Mouse (Mus musculus) kidney, embryonic 14.5 days (tissue): Measurements from ENCODE around the gene Sema7a. TPM values are rescaled to one million over a fixed set of nuclear protein-coding genes. Genes with fewer than 3 reads are reported as not detected.

ENCODE experiments used
- ATAC-seq: fragments of 200-750 bp; cut with Nextera tagmentation; 2 replicates; pipeline ENCODE4 v1.8.0; 2017; ENCODE audit warnings: moderate number of reproducible peaks, mild to moderate bottlenecking, moderate TSS enrichment, moderate library complexity; ENCODE audit not compliant: low FRiP score, low TSS enrichment
- H3K27ac ChIP-seq: fragments of 300-500 bp; sonication (generic); 2 replicates; pipeline ENCODE4 v1.5.1; 2014; ENCODE audit warnings: low read depth, mild to moderate bottlenecking, low read length, moderate library complexity, mixed read lengths
- H3K27me3 ChIP-seq: fragments of 300-500 bp; sonication (generic); 2 replicates; pipeline ENCODE4 v1.6.1; 2014; ENCODE audit warnings: mild to moderate bottlenecking, low read length; ENCODE audit not compliant: control insufficient read depth, insufficient read depth
- H3K36me3 ChIP-seq: fragments of 300-500 bp; sonication (generic); 2 replicates; pipeline ENCODE4 v1.6.1; 2014; ENCODE audit warnings: low read length, mixed read lengths; ENCODE audit not compliant: control insufficient read depth, insufficient read depth
- H3K4me1 ChIP-seq: fragments of 300-500 bp; sonication (generic); 2 replicates; pipeline ENCODE4 v1.6.1; 2014; ENCODE audit warnings: low read length, mixed read lengths; ENCODE audit not compliant: control insufficient read depth, insufficient read depth
- H3K4me2 ChIP-seq: fragments of 300-500 bp; sonication (generic); replicated peaks from 2 replicates; pipeline ENCODE4 v1.6.1; 2014; ENCODE audit warnings: low read depth, mild to moderate bottlenecking, low read length
- H3K4me3 ChIP-seq: fragments of 300-500 bp; sonication (generic); 2 replicates; pipeline ENCODE4 v1.5.1; 2014; ENCODE audit warnings: mild to moderate bottlenecking, low read length
- H3K9ac ChIP-seq: fragments of 300-500 bp; sonication (generic); 2 replicates; pipeline ENCODE4 v1.6.1; 2014; ENCODE audit warnings: low read depth, mild to moderate bottlenecking, low read length, moderate library complexity
- H3K9me3 ChIP-seq: fragments of 300-500 bp; sonication (generic); 2 replicates; pipeline ENCODE4 v1.6.1; 2016; ENCODE audit warnings: low read length; ENCODE audit not compliant: control insufficient read depth
- WGBS: fragments of 180-500 bp; shearing (Covaris S2); extraction: QIAGEN DNeasy Blood & Tissue Kit; methylation state at CpG from one replicate; pipeline ENCODE4 v1.1.7; 2014; 5-methylcytosine and 5-hydroxymethylcytosine counted together
- polyA plus RNA-seq: library from polyadenylated mRNA; unstranded; fragments of >200 nt; fragmentation: Nextera tagmentation; extraction: Ambion mirVana; gene quantifications from 2 replicates; pipeline ENCODE4 v1.2.1, GENCODE M21; 2014

Sema7a gene
- polyA plus RNA-seq, 1 experiment from 2014 or later, result 0.93 TPM

GRCm38 (mm10) chr9:57961863-57962778, 22.2 kb downstream of the Sema7a start:
- WGBS, result 54% methylated on average over 17 of the region's 17 CpGs
- no peak for ATAC-seq
- no peaks in the 10 kb centered on the region for H3K27me3 ChIP-seq
- H3K9me3 ChIP-seq, result no peaks in the 10 kb centered on the region
- no peak overlapping the region for H3K4me2 ChIP-seq
- H3K36me3 ChIP-seq, result no peaks in the 10 kb centered on the region
- H3K4me1 ChIP-seq, result peaks cover 9% of the 10 kb centered on the region; the same call in 1 of the 2 replicates
- no peak overlapping the region for H3K27ac ChIP-seq
- no peak overlapping the region for H3K9ac ChIP-seq
- H3K4me3 ChIP-seq, result no peak overlapping the region

- no peak overlapping the region for H3K9ac ChIP-seq
- H3K9me3 ChIP-seq, result no peaks in the 10 kb centered on the region
- WGBS, result 90% methylated on average over 4 of the region's 4 CpGs
- H3K36me3 ChIP-seq, result no peaks in the 10 kb centered on the region
- peaks cover 9% of the 10 kb centered on the region; the same call in 1 of the 2 replicates for H3K4me1 ChIP-seq
- H3K4me3 ChIP-seq, result no peak overlapping the region
- ATAC-seq, result no peak
- no peaks in the 10 kb centered on the region for H3K27me3 ChIP-seq
- no peak overlapping the region for H3K27ac ChIP-seq
- no peak overlapping the region for H3K4me2 ChIP-seq
These were observed 23.5 kb downstream of the Sema7a start for GRCm38 (mm10) chr9:57963249-57963997.

- H3K36me3 ChIP-seq, result no peaks in the 10 kb centered on the region
- no peak overlapping the region for H3K27ac ChIP-seq
- no peak overlapping the region for H3K9ac ChIP-seq
- no peaks in the 10 kb centered on the region for H3K9me3 ChIP-seq
- H3K4me1 ChIP-seq, result peaks cover 9% of the 10 kb centered on the region; the same call in 1 of the 2 replicates
- no peak overlapping the region for H3K4me3 ChIP-seq
- no peak overlapping the region for H3K4me2 ChIP-seq
- WGBS, result 74% methylated on average over 5 of the region's 5 CpGs
- no peak for ATAC-seq
- no peaks in the 10 kb centered on the region for H3K27me3 ChIP-seq
These were observed 24.1 kb downstream of the Sema7a start for GRCm38 (mm10) chr9:57963998-57964395.

GRCm38 (mm10) chr9:57964528-57965250, 24.8 kb downstream of the Sema7a start:
- H3K27me3 ChIP-seq, result no peaks in the 10 kb centered on the region
- no peak overlapping the region for H3K4me2 ChIP-seq
- ATAC-seq, result no peak
- no peaks in the 10 kb centered on the region for H3K9me3 ChIP-seq
- 75% methylated on average over 6 of the region's 6 CpGs for WGBS
- no peaks in the 10 kb centered on the region for H3K36me3 ChIP-seq
- H3K4me3 ChIP-seq, result no peak overlapping the region
- no peak overlapping the region for H3K27ac ChIP-seq
- no peak overlapping the region for H3K9ac ChIP-seq
- peaks cover 9% of the 10 kb centered on the region; the same call in 1 of the 2 replicates for H3K4me1 ChIP-seq

- Histone ChIP-seq H3K4me1 (peaks cover 9% of the 10 kb centered on the region; the same call in 1 of the 2 replicates), H3K9me3 (no peaks in the 10 kb centered on the region), H3K27ac (no peak overlapping the region), H3K9ac (no peak overlapping the region), H3K4me3 (no peak overlapping the region), H3K36me3 (no peaks in the 10 kb centered on the region), H3K4me2 (no peak overlapping the region), H3K27me3 (no peaks in the 10 kb centered on the region)
- 69% methylated on average over 12 of the region's 12 CpGs for WGBS
- ATAC-seq, result no peak
These were observed 25.6 kb downstream of the Sema7a start for GRCm38 (mm10) chr9:57965281-57966185.

GRCm38 (mm10) chr9:57967237-57967960, 27.5 kb downstream of the Sema7a start:
- Histone ChIP-seq H3K4me2 (no peak overlapping the region), H3K4me3 (no peak overlapping the region), H3K27ac (no peak overlapping the region), H3K9ac (no peak overlapping the region), H3K9me3 (no peaks in the 10 kb centered on the region), H3K36me3 (no peaks in the 10 kb centered on the region), H3K27me3 (no peaks in the 10 kb centered on the region), H3K4me1 (0 out of 2 replicates have a peak, but pooled peaks cover 3% of the 10 kb centered on the region)
- ATAC-seq, result no peak
- WGBS, result 79% methylated on average over 14 of the region's 14 CpGs

GRCm38 (mm10) chr9:57968166-57968771, 28.4 kb downstream of the Sema7a start:
- no peaks in the 10 kb centered on the region for H3K9me3 ChIP-seq
- H3K27ac ChIP-seq, result no peak overlapping the region
- H3K4me3 ChIP-seq, result no peak overlapping the region
- no peak overlapping the region for H3K9ac ChIP-seq
- 79% methylated on average over 9 of the region's 9 CpGs for WGBS
- H3K4me1 ChIP-seq, result no peaks in the 10 kb centered on the region
- ATAC-seq, result no peak
- no peaks in the 10 kb centered on the region for H3K27me3 ChIP-seq
- no peak overlapping the region for H3K4me2 ChIP-seq
- no peaks in the 10 kb centered on the region for H3K36me3 ChIP-seq
